Mouse (Mus musculus) intestine, embryonic 14.5 days (tissue): ENCODE results near the gene Ppif. TPM values are rescaled to one million over a fixed set of nuclear protein-coding genes. Genes with fewer than 3 reads are reported as not detected.

Experiments used
- ATAC-seq: fragments of 200-750 bp; cut with Nextera tagmentation; replicated peaks from 2 replicates; pipeline ENCODE4 v1.8.0; 2017; ENCODE audit warnings: low read depth, moderate number of reproducible peaks, moderate TSS enrichment, moderate library complexity; ENCODE audit not compliant: low FRiP score, low TSS enrichment
- DNase-seq: peaks from one replicate; pipeline ENCODE4 v3.0.0-alpha.2; 2018; ENCODE audit warnings: low spot score
- H3K27ac ChIP-seq: fragments of 300-500 bp; sonication (generic); 2 replicates; pipeline ENCODE4 v1.5.1; 2014; ENCODE audit warnings: low read depth, mild to moderate bottlenecking, control low read depth
- H3K27me3 ChIP-seq: fragments of 300-500 bp; sonication (generic); replicated peaks from 2 replicates; pipeline ENCODE4 v1.6.1; 2014; ENCODE audit warnings: low read length, control low read depth; ENCODE audit not compliant: control insufficient read depth, insufficient read depth
- H3K36me3 ChIP-seq: fragments of 300-500 bp; sonication (generic); 2 replicates; pipeline ENCODE4 v1.6.1; 2014; ENCODE audit warnings: low read length, control low read depth; ENCODE audit not compliant: control insufficient read depth, insufficient read depth
- H3K4me1 ChIP-seq: fragments of 300-500 bp; sonication (generic); replicated peaks from 2 replicates; pipeline ENCODE4 v1.6.1; 2014; ENCODE audit warnings: low read length, control low read depth, mixed read lengths; ENCODE audit not compliant: control insufficient read depth, insufficient read depth
- H3K4me2 ChIP-seq: fragments of 300-500 bp; sonication (generic); 2 replicates; pipeline ENCODE4 v1.6.1; 2014; ENCODE audit warnings: low read length
- H3K4me3 ChIP-seq: fragments of 300-500 bp; sonication (generic); 2 replicates; pipeline ENCODE4 v1.5.1; 2014; ENCODE audit warnings: low read depth, low read length, control low read depth, mixed read lengths
- H3K9ac ChIP-seq: fragments of 300-500 bp; sonication (generic); 2 replicates; pipeline ENCODE4 v1.6.1; 2014; ENCODE audit warnings: mild to moderate bottlenecking, low read length
- H3K9me3 ChIP-seq: fragments of 300-500 bp; sonication (generic); 2 replicates; pipeline ENCODE4 v1.6.1; 2016; ENCODE audit warnings: low read length, control low read depth; ENCODE audit not compliant: control insufficient read depth
- WGBS: fragments of 180-500 bp; shearing (Covaris S2); extraction: QIAGEN DNeasy Blood & Tissue Kit; methylation state at CpG from one replicate; pipeline ENCODE4 v1.1.7; 2014; 5-methylcytosine and 5-hydroxymethylcytosine counted together
- polyA plus RNA-seq: library from polyadenylated mRNA; unstranded; fragments of >200 nt; fragmentation: Nextera tagmentation; extraction: Ambion mirVana; gene quantifications from 2 replicates; pipeline ENCODE4 v1.2.1, GENCODE M21; 2014

Ppif gene
- polyA plus RNA-seq, 1 experiment from 2014 or later = 71.4 TPM

GRCm38 (mm10) chr14:25746371-25746770 is 52.4 kb downstream of the Ppif start:
- H3K4me2 ChIP-seq = no peak overlapping the region
- WGBS = 92% methylated on average over 6 of the region's 6 CpGs
- H3K9me3 ChIP-seq = no peaks in the 10 kb centered on the region
- no peak overlapping the region for H3K4me3 ChIP-seq
- H3K9ac ChIP-seq = no peak overlapping the region
- peaks cover 44% of the 10 kb centered on the region for H3K36me3 ChIP-seq
- no peak overlapping the region for H3K27ac ChIP-seq
- H3K27me3 ChIP-seq = no peaks in the 10 kb centered on the region
- ATAC-seq (no peak), DNase-seq (no peak)
- H3K4me1 ChIP-seq = peaks cover 24% of the 10 kb centered on the region

GRCm38 (mm10) chr14:25746971-25747945 is 53.3 kb downstream of the Ppif start:
- Histone ChIP-seq H3K9ac (no peak overlapping the region), H3K4me2 (no peak overlapping the region), H3K27ac (no peak overlapping the region), H3K4me1 (peaks cover 27% of the 10 kb centered on the region), H3K9me3 (no peaks in the 10 kb centered on the region), H3K36me3 (peaks cover 53% of the 10 kb centered on the region), H3K4me3 (no peak overlapping the region), H3K27me3 (no peaks in the 10 kb centered on the region)
- WGBS = 58% methylated on average over 21 of the region's 21 CpGs
- no peak for DNase-seq
- no peak for ATAC-seq

DNA sequence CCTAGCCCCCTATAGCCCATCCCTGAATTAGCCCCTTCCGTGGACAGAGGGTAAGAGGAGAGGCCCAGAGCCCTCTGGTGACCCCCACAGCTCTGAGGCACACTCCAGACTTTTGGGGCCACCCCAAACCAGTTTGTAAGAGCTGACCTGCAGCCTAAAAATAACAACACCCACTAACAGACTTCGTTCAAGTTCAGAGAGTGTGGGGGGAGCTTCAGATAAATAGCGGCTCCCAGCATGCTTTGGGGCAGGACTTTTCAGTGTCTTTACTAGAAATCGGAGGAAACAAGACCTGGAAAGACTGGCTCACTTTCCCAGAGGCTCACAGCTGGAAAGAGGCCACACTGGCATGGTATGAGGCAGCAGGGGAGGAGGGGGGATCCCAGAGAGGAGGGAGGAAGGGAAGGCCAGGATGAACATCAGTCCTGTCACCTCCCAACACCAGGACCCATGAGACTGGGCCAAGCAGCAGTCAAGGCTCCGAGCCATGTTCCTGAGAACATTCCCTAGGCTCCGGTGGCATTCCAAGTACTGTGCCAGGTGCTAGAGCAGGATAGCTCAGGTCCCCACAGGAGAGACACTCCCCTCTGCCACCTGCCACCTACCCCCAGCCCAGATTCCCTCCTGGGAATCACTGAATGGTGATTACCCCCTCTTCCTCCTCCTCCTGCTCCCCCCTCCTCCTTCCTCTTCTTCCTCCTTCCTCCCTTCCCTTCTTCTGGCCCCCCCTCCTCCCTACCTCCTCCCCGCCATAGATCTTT is 54.2 kb downstream of the Ppif start:
- Histone ChIP-seq H3K9me3 (no peaks in the 10 kb centered on the region), H3K4me3 (no peak overlapping the region), H3K27me3 (no peaks in the 10 kb centered on the region), H3K36me3 (peaks cover 55% of the 10 kb centered on the region), H3K4me1 (peaks cover 27% of the 10 kb centered on the region), H3K9ac (no peak overlapping the region), H3K4me2 (no peak overlapping the region), H3K27ac (no peak overlapping the region)
- no peak for ATAC-seq
- no peak for DNase-seq
- WGBS = 70% methylated on average over 7 of the region's 7 CpGs

DNA sequence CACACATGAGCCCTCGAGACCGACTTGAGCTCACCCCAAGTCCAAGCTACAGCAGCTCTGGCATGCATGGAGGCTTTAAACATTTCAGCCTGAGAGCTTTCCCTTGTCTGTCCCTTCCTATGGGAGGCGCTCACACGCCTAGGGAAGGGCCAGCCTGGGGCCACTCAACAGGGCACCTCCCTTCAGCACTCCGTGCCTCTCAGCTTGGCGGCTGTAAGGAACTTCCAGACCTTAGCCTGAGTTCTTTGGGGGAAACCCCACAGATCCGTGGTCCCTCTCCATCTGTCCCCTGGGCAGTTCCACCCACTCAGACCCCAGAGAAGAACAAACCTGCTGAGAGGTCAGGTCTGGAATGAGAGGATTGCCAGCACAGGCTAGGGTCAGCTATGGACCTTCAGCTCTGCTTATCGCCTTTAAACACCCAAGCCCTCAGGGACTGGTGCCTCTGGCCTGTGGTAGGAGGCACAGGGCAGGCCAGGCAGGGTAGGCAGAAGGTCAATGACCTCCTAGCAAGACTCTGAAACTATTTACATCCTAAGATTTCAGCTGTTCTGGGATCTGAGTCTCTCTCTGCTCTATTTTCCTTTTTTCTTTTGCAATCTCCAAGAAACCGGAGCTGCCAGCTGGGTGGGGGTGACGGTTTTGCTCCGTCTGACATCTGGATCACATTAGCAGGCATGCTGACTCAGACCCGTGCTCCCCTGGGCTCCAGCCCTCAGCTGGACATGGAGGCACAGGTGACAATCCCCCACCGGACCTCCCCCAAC is 55.4 kb downstream of the Ppif start:
- no peak for DNase-seq
- Histone ChIP-seq H3K9me3 (no peaks in the 10 kb centered on the region), H3K36me3 (peaks cover 45% of the 10 kb centered on the region), H3K4me3 (no peak overlapping the region), H3K4me1 (peaks cover 29% of the 10 kb centered on the region), H3K4me2 (no peak overlapping the region), H3K27me3 (no peaks in the 10 kb centered on the region), H3K27ac (no peak overlapping the region), H3K9ac (no peak overlapping the region)
- no peak for ATAC-seq
- WGBS = 46% methylated on average over 13 of the region's 13 CpGs

Other genes with a start within 250 kb of the Ppif start
- 37.4 and 39.0 TPM in 2 replicates for gene Zmiz1, start 235.0 kb upstream of the Ppif start, polyA plus RNA-seq
- gene Zcchc24, start 74.9 kb downstream of the Ppif start, polyA plus RNA-seq = 32.8 and 33.6 TPM in 2 replicates
- gene Anxa11, start 148.0 kb downstream of the Ppif start, polyA plus RNA-seq = 66.8 and 68.3 TPM in 2 replicates
- gene Plac9a, start 208.9 kb downstream of the Ppif start, polyA plus RNA-seq = not detected in 2 replicates
- gene Tmem254a, start 233.5 kb downstream of the Ppif start, polyA plus RNA-seq = 3.8 and 4.9 TPM in 2 replicates
- not detected in 2 replicates for gene Cphx1, start 244.2 kb downstream of the Ppif start, polyA plus RNA-seq